Mouse (Mus musculus) retina, embryonic 14.5 days (tissue): ENCODE measurements around the gene Lsmem1.
A peak's percentile ranks its signal among the peaks of the same experiment; 100 is the strongest.

Source experiments
- DNase-seq: peaks from one replicate; pipeline ENCODE4 v3.0.0-alpha.2; 2015; ENCODE audit warnings: low spot score

Lsmem1 gene

GRCm38 (mm10) chr12:40140706-40141105, 58.6 kb downstream of the Lsmem1 start:
- DNase-seq = no peak

- DNase-seq = no peak
Measured at GRCm38 (mm10) chr12:40139484-40140245, 59.6 kb downstream of the Lsmem1 start.

GRCm38 (mm10) chr12:40134529-40134928, 64.8 kb downstream of the Lsmem1 start:
- DNase-seq = peak; percentile 20

GRCm38 (mm10) chr12:40133573-40134271, 65.6 kb downstream of the Lsmem1 start, which contains the start of gene Scin:
Gene Scin, minus strand, starts transcription at chr12:40134228.
- DNase-seq = peak; percentile 50

GRCm38 (mm10) chr12:40133194-40133572, 66.1 kb downstream of the Lsmem1 start:
- no peak for DNase-seq
